In the genomic region with DNA sequence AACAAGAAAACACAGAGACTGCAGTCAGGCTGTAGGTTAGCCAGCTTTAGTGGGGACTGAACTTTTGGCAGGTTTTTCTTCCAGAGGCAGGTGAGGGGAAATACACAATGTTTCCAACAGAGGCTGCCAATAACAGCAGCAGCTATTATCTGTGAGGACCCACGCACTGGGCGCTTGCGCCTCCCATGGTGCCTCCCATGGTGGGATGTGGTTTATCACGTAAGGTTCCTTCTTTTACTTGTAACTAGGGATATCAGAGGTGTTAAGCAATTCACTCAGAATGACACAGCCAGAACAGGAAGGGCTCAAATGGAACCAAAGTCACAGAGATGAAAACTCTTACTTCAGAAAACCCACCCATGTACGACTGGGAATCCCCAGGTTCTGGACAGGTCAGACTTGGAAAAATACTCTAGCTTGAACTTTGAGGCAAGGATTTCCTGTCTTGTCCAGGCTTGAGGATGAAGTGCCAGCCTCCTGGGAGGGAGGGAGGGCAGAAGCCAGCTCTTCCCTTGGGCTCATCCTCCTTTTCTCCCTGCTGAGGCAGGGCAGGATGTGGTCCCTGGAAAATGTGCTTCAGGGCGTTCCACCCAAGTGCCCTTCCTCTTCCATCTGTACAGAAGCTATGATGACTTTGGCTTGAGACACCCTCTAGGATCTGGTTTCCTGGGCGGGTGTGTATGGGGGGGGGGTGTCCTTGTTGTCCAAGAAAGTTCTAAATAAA, we compare ENCODE assay signal across 8 mouse cellular contexts. TPM values are rescaled to one million over a fixed set of nuclear protein-coding genes. Genes with fewer than 3 reads are reported as not detected.
DNase-seq lines count a peak whose midpoint lies in the region; ATAC-seq and TF ChIP-seq lines count a peak whose summit lies in the region.

No protein-coding gene starts in this region.

- WGBS in hindbrain, embryonic 15.5 days, result 60% methylated on average over 7 of the region's 7 CpGs
- WGBS in hindbrain, embryonic 10.5 days, result 48% methylated on average over 7 of the region's 7 CpGs
- WGBS in bone marrow, adult 2 months, result 7% methylated on average over 7 of the region's 7 CpGs

- no peak for TF ChIP-seq CTCF in bone marrow, adult 2 months (IDR thresholded peaks at IDR 0.05; ENCODE audit: control insufficient read depth, insufficient read depth, low read length)

- peak overlapping the region; percentile 84 for H3K27ac ChIP-seq in hindbrain, embryonic 15.5 days (replicated peaks)
- H3K27ac ChIP-seq in hindbrain, embryonic 10.5 days, result no peak overlapping the region
- H3K27ac ChIP-seq in bone marrow, adult 2 months (ENCODE audit: control insufficient read depth, insufficient read depth, low read depth, low read length, poor library complexity), result peak overlapping the region; percentile 90

- H3K4me2 ChIP-seq in hindbrain, embryonic 15.5 days, result peak overlapping the region; percentile 26

- H3K4me3 ChIP-seq in hindbrain, embryonic 15.5 days, result no peak overlapping the region
- H3K4me3 ChIP-seq in hindbrain, embryonic 10.5 days, result no peak overlapping the region
- H3K4me3 ChIP-seq in bone marrow, adult 2 months (replicated peaks; ENCODE audit: control insufficient read depth, low read depth, low read length), result peak overlapping the region; percentile 9

- H3K36me3 ChIP-seq in hindbrain, embryonic 15.5 days, result no peaks in the 10 kb centered on the region
- H3K36me3 ChIP-seq in hindbrain, embryonic 10.5 days, result no peaks in the 10 kb centered on the region

- H3K9ac ChIP-seq in hindbrain, embryonic 15.5 days, result no peak overlapping the region

- TF ChIP-seq POLR2A in bone marrow, adult 2 months (IDR thresholded peaks at IDR 0.05; ENCODE audit: borderline replicate concordance, control insufficient read depth, low read depth, low read length), result no peak

- DNase-seq in hindbrain, embryonic 10.5 days (ENCODE audit: low spot score), result no peak
- DNase-seq in kidney, adult 8-10 months, result peak; percentile 47 to 65
- peak; percentile 73 for DNase-seq in lung, postnatal 36 days
- DNase-seq in cerebellum, adult 8-10 months, result no peak
- DNase-seq in cerebellum, adult 11-12 months, result no peak
- no peak for DNase-seq in spleen, adult 18-20 months

- H3K9me3 ChIP-seq in hindbrain, embryonic 15.5 days, result no peaks in the 10 kb centered on the region
- H3K9me3 ChIP-seq in hindbrain, embryonic 10.5 days, result no peaks in the 10 kb centered on the region

- peaks cover 29% of the 10 kb centered on the region for H3K4me1 ChIP-seq in hindbrain, embryonic 15.5 days (replicated peaks)
- peaks cover 44% of the 10 kb centered on the region for H3K4me1 ChIP-seq in hindbrain, embryonic 10.5 days (replicated peaks)
- H3K4me1 ChIP-seq in bone marrow, adult 2 months (ENCODE audit: control insufficient read depth, insufficient read depth, low read length), result peaks cover 17% of the 10 kb centered on the region

- H3K27me3 ChIP-seq in hindbrain, embryonic 15.5 days, result no peaks in the 10 kb centered on the region
- no peaks in the 10 kb centered on the region for H3K27me3 ChIP-seq in hindbrain, embryonic 10.5 days (ENCODE audit: insufficient read depth, poor library complexity, severe bottlenecking)

- ATAC-seq in hindbrain, embryonic 15.5 days (ENCODE audit: low FRiP score, low read depth), result no peak

RNA-seq across cellular contexts. Expression of gene Cd9, which starts 12.8 kb away (rescaled TPM):
- polyA plus RNA-seq in hindbrain, embryonic 15.5 days (2015; fragmentation: Nextera tagmentation; extraction: Ambion mirVana), result 108 TPM in 2 replicates
- 35.9 and 39.9 TPM in 2 replicates for polyA plus RNA-seq in hindbrain, embryonic 10.5 days (2016; fragmentation: Nextera tagmentation; extraction: Ambion mirVana)
- 60.4 and 90.4 TPM in 2 replicates for polyA plus RNA-seq in bone marrow, adult 2 months (2011; ENCODE audit: insufficient read depth, insufficient read length, low replicate concordance, missing spikeins)

Comparison
In these comparisons a context has a peak if more than half of its experiments do, and no peak if none do; other contexts are left out.
1. DNase-seq: peak in kidney, adult 8-10 months (2 of 2) and lung, postnatal 36 days (single experiment); none in hindbrain, embryonic 10.5 days (single experiment), cerebellum, adult 8-10 months (single experiment), cerebellum, adult 11-12 months (single experiment) and spleen, adult 18-20 months (0 of 2).